Mouse (Mus musculus) cerebral cortex, adult 2 months (tissue): ENCODE measurements around the gene Gm5724.

Experiments
- WGBS: fragments of 180-500 bp; shearing (Covaris S2); methylation state at CpG from one replicate; pipeline ENCODE4 v1.1.7; 2018; 5-methylcytosine and 5-hydroxymethylcytosine counted together

The Gm5724 gene

DNA sequence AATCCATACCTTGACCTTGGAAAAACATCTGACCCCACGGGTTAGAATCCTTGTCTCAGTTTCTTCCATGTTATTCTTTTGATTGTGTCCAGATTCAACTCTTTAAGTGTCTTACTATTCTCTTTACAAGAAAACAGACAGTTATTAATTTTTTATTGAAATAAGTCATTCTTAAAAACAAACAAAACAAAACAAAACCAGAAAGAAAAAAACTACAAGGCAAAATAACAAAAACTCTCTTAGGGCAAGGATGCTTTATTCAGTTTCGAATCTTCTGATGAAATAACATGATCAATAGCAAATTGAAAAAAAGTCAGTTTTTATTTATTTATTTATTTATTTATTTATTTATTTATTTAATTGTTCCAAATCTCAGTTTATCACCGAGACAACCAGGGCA is at the start of gene Gm5724:
TSS of gene Gm5724 (minus strand) at position 101 of the 400 bp plus-strand sequence.
- WGBS: 86% methylated on average over 3 of the region's 3 CpGs

GRCm38 (mm10) chr6:141797837-141798236 is 24.2 kb upstream of the Gm5724 start:
- 39% methylated on average over 1 of the region's 1 CpGs for WGBS

DNA sequence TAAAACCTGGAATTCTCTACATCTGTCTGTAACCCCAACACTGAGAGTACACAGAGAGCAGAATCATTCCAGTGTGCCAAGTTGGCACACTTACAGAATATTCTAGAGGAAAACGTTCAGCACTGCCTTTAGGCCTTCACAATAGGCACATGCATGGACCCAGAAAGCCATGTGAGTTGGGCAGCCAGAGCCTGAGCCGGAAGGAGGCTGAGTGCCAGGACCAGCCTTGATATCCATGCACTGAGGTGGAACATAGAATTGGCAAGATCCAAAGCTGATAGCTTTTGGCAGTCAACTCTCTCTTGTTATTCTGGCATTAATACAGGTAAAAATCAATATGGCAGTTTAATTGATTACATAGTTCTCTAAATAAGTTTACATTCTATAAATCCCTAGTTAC is 866 bp upstream of the Gm5724 start:
- 36% methylated on average over 2 of the region's 2 CpGs for WGBS

GRCm38 (mm10) chr6:141687008-141687407 is 86.6 kb downstream of the Gm5724 start:
- WGBS: 69% methylated on average over 4 of the region's 4 CpGs
